Mouse (Mus musculus): ENCODE measurements at regions not wholly inside any gene's neighbourhood (a gene's known extent, or its start where the extent isn't known, plus 50 kb on each side); places are given as distances from the start of the nearest gene placed in this dataset.
"Not testable (repeated sequence)": the region's sequence is repeated elsewhere in the genome, so short reads cannot be mapped to it uniquely, and the experiment has no call there.

DNA sequence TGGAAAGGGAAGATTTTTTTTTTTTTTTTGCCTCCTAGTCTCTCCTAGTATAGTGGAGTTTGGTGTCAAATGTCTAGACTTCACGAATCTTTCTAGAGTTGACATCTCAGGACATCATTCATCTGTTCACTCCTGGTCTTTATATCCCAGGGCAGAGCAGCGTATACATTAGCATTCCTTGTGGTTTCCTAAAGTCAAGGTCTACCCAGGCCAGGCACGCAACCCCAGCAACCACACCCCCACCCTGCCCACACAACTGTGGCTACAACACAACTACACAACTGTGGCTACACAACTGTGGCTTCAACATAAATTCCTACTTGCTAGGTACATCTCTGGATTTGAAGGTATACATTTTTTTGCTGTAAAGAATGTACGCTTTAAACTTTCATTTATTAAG is 122.2 kb downstream of the Ppp1r3a start:
- no peak for DNase-seq (ENCODE audit: low spot score in 2 of 2)

DNA sequence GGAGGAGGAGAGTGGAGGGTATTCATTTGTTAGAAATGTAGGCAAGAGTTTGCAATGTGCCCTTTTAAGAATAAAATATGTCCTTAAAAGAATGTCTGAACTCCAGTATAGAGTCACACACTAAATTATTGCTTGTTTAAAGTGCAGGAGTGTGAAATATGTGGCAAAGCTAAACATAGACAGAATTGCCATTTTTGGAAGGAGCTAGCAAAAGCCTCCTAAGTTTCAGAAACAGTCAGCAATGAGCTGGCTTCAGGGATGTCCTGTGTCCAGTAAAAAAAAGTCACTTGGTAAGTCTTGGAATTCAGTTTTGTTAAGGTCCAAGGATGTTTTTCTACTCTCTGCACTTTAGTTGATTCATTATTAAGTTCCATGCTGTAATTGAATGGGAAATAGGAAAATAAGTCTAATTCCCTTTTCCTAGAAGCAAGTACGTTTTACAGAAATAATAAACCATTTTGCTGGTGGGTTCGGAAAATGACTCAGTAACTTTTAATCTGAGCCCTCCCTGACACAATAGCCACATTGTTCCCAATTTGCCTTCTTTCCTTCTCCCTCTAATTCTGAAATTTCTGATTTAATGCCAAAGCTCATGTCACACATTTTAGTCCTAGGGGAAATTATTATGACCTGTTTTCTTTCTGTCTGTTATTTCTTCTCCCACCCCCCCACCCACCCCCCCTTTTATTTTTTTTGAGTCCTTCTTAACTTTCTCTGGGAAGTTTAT is 123.2 kb downstream of the Ppp1r3a start:
- DNase-seq (ENCODE audit: low spot score in 2 of 2) = no peak

- DNase-seq (ENCODE audit: low spot score in 2 of 2) = no peak
These were observed 138.4 kb downstream of the Ppp1r3a start for GRCm38 (mm10) chr6:14616629-14617028.

DNA sequence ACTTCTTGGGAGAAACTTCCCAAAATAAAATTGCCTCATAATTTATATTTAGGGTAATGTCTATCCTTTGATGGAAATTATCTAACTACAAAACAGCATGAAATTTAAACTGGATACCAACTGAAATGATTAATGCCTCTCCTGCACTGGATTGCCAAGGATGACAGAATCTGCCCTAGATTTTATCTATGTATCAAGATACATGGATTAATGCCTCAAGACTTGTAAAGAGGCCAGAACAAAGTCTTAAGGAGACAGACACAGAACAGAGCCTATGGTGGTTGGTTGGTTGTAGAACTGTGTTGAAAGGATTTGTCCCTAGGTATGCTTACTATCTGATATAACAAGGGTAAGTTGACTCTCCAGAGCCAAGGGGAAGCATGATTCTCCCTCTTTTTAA is 147.0 kb downstream of the Ppp1r3a start:
- no peak for DNase-seq (ENCODE audit: low spot score in 2 of 2)

- DNase-seq (ENCODE audit: low spot score in 2 of 2) = no peak
These were observed 154.4 kb downstream of the Ppp1r3a start for GRCm38 (mm10) chr6:14600543-14601249.

- no peak for DNase-seq (ENCODE audit: low spot score in 2 of 2)
These were observed 158.1 kb downstream of the Ppp1r3a start for GRCm38 (mm10) chr6:14596880-14597466.

DNA sequence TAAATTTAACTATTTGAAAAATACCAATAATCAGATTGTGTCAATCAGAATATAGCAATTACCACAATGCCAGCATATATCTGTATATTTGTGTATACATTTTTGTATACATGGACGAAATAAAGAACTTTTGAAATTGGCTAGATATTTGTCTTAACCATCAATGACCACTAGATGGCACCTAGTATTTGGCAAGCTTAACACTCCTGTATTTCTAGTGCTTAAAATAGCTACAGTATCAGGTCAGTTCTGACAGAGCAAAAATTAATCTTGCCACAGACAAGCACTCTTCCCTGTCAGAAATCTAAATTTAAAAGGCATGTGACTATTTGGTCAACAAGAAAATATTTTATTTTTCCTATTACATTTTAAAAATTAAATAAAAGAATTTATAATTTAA is 169.2 kb downstream of the Ppp1r3a start:
- no peak for DNase-seq (ENCODE audit: low spot score in 2 of 2)

- no peak for DNase-seq (ENCODE audit: low spot score in 2 of 2)
These were observed 171.2 kb downstream of the Ppp1r3a start for GRCm38 (mm10) chr6:14583829-14584228.

DNA sequence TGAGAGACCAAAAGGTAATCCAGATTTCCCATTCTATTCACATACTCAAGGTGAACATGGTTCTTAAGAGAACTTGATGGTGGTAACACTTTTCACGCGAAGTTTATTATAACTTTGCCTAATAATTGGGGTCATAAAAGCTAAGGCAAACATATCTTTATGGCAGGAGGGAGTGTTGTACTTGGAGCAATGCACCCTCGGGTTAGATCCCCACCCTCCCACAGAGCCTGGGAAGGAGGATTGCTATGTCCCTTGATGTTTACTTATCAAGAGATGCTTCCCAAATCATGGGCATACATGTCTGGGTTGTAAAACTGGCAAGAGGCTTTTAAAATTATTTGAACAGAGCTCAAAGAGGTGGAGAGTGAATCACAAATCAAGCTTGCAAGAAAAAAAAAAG is 180.5 kb downstream of the Ppp1r3a start:
- no peak for DNase-seq (ENCODE audit: low spot score in 2 of 2)

DNA sequence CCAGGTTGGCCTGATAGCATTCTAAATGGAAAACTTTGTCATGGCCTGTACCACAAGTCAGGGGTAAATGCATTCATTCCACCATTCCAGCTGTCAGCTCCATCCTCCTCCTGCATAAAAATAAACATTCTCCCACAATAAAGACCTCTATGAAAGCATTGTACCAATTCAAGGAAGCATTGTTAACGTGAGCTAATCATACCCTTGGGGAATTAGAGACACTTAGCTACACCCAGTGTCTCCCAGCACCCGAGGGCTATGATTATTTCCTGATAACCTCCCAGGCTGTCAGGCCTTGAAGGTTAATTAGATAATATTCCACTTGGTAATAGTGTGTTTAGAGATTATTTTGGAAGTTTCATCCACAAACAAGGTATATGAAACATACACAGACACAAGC is 182.1 kb downstream of the Ppp1r3a start:
- no peak for DNase-seq (ENCODE audit: low spot score in 2 of 2)

DNA sequence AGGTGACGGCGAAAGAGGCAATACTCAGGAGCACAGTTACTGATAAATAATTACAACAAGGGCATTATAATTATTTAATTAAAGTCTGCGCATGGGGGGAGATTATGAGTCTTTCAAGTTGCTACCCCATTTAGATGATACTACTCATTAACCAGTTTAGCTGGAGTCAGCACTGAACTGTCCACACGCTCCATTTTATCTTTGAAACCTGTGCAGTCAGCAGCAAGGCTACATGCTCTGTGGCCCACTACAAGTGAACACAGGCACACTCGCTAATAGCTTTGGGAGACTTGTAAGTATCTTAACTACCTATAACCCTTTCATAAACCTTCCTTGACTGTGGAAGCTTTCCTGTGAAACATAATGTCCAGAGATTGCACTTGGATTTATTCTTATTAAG is 214.7 kb downstream of the Ppp1r3a start:
- DNase-seq (ENCODE audit: low spot score in 2 of 2) = no peak

DNA sequence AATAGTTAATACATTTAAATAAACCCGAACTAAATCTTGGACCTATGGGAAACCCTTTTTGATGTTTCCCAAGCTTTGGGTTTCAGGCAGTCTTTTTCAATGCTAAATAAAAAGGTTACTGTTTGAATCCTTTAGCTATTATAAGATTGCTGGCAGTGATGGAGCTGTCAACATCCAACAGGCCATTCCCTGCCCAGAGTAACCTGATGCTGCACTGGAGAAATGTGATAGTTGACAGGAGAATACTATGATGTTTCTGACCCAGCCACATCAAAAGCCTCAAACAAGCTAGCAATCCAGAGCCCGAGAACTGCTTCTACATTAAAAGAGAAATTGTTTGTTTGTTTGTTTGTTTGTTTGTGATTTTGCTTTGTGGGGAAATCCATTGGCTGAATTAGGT is 226.0 kb downstream of the Ppp1r3a start:
- DNase-seq (ENCODE audit: low spot score in 2 of 2) = no peak

DNA sequence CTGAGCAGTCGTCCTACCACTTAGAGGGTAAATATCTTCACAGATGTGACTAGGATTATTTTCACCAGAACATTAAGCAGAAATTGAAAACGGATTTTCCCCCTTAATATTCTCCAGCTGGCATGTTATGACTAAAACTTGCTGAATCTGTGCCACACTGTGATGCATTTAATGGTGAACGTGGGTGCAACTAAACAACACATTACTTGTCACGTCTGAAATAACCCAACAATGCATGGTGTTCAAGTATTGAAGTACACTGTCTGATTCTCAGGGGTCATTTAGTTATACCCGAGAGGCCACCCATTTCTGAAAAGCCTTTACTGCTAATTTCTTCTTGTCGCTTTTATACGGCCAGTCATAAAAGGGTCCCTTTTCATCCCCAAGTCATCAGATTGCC is 226.5 kb downstream of the Ppp1r3a start:
- DNase-seq (ENCODE audit: low spot score in 2 of 2) = no peak

GRCm38 (mm10) chr6:14522742-14523141 is 232.3 kb downstream of the Ppp1r3a start:
- no peak for DNase-seq (ENCODE audit: low spot score in 2 of 2)

- no peak for DNase-seq (ENCODE audit: low spot score in 2 of 2)
These were observed 233.8 kb downstream of the Ppp1r3a start for GRCm38 (mm10) chr6:14521321-14521720.

DNA sequence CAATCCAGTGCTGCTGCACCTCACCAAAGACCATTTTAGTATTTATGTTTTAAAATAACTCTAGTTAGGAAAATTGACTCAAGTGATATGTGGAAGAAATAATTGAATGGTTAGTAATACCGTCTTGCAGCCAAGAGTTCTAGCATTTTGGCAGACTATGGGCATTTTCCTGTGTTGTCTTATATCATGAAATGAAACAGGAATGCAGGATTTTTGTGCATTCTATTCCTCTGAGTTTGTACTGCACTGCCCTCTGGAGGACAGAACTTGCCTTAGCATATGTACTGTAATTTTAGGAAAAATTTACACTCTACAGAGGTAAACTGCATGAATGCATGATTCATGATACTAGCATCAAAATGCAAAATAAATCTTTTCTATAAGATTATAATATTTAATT is 250.9 kb downstream of the Ppp1r3a start:
- peak in 1 of 2 experiments; percentile 11 for DNase-seq (ENCODE audit: low spot score in 2 of 2)

- DNase-seq (ENCODE audit: low spot score in 2 of 2) = no peak
These were observed 254.4 kb downstream of the Ppp1r3a start for GRCm38 (mm10) chr6:14500663-14501062.

GRCm38 (mm10) chr6:14499882-14500281 is 255.2 kb downstream of the Ppp1r3a start:
- not testable (repeated sequence) for DNase-seq (ENCODE audit: low spot score in 2 of 2)

DNA sequence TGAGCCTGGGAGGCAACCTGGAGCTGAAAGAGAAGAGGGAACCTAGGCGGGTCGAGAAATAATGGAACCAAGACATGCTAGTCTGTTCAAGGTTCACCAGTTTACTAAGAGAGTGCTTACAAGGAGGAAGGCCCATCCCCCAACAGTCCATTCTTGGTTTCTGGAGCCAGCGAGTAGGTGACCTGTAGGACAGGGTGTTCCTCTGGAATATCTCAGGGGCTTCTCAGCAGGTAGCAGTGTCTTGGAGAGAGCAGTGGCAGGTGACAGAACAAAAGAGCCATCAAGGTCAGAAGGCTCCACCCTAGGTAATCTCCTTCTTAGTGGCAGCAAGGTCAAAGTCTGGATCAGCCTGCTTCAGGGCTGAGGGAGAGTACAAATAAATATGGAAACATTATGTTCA is 268.4 kb downstream of the Ppp1r3a start:
- not testable (repeated sequence) for DNase-seq (ENCODE audit: low spot score in 2 of 2)

DNA sequence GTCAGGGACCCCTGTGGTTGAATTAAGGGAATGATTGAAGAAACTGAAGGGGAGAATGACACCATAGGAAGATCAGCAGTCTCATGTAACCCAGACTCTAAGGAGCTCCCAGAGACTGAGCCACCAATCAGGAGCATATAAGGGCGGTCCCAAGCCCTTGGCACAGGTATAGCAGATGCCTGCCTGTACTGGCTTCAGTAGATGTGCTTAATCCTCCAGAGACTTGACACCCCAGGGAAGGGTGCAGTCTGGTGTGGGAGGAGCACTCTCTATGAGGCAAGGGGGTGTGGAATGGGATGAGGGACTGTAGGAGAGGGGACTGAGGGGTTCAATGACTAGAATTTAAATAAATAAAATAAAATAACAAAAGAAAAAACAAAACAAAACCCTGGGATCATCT is 298.7 kb downstream of the Ppp1r3a start:
- DNase-seq (ENCODE audit: low spot score in 2 of 2) = no peak

DNA sequence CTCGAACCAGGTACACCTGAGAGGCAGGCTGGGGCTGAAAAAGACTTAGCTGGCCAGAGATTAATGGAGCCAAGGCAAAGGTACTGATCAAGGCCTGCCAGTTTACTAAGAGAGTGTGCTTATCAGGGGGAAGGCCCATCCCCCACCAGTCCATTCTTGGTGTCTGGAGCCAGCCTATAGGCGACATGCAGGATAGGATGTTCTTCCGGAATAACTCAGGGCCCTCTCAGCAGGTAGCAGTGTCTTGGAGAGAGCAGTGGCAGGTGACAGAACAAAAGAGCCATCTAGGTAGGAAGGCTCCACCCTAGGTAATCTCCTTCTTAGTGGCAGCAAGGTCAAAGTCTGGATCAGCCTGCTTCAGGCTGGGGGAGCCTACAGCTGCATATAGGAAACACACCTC is 301.8 kb downstream of the Ppp1r3a start:
- DNase-seq (ENCODE audit: low spot score in 2 of 2) = not testable (repeated sequence)

DNA sequence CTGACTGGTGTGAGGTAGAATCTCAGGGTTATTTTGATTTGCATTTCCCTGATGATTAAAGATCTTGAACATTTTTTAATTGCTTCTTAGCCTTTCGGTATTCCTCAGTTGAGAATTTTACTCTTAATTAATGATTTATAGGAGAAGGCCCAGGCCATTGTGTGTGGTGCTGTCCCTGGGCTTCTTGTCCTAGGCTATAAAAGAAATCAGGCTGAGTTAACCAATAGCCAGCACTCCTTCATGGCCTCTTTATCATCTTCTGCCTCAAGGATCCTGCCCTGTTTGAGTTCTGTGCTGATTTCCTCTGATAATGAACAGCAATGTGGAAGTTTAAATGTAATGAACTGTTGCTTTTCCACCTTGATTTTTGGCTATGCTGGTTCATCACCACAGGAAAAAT is 323.3 kb downstream of the Ppp1r3a start:
- no peak for DNase-seq (ENCODE audit: low spot score in 2 of 2)

GRCm38 (mm10) chr6:14409772-14410171 is 345.3 kb downstream of the Ppp1r3a start:
- peak in 1 of 2 experiments; percentile 9 for DNase-seq (ENCODE audit: low spot score in 2 of 2)
